Mouse (Mus musculus): ENCODE measurements around the gene Ptgs2.

The Ptgs2 gene

DNA sequence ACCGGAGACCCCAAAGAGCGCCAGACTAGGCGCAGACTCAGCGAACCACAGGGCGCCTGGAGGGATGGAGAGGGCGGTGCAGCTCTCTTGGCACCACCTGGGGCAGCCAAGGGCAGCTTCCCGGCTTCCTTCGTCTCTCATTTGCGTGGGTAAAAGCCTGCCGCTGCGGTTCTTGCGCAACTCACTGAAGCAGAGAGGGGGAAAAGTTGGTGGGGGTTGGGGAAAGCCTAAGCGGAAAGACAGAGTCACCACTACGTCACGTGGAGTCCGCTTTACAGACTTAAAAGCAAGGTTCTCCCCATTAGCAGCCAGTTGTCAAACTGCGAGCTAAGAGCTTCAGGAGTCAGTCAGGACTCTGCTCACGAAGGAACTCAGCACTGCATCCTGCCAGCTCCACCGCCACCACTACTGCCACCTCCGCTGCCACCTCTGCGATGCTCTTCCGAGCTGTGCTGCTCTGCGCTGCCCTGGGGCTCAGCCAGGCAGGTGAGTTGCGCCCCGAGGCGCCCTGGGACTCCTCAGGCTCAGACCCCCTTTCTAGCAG lies at the start of gene Ptgs2:
TSS of gene Ptgs2 (plus strand) at position 242 of the 544 bp plus-strand sequence.
- no peak for DNase-seq (ENCODE audit: low read depth, low spot score)

- no peak for DNase-seq (ENCODE audit: low read depth, low spot score)
These were observed 49.6 kb upstream of the Ptgs2 start for GRCm38 (mm10) chr1:150050256-150050655.

GRCm38 (mm10) chr1:150065684-150066083 lies 34.1 kb upstream of the Ptgs2 start:
- no peak for DNase-seq (ENCODE audit: low read depth, low spot score)

DNA sequence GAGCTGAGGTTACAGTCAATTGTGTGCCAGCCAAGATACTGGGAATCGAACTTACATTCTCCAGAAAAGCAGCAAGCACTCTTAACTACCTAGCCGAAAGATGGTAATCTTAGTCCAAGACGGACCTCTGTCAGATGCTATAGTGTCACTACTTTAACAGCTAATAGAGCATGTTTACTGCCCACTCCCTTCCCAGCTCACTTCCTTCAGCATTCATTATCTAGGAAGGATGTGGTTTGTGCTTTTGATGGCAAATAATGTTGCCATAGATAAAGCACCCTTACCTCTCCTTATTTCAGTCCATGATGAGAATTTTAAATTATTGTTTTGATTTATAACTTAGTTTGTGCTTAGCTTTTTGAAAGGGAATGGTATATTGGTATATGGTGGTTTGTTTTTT lies 27.0 kb upstream of the Ptgs2 start:
- DNase-seq (ENCODE audit: low read depth, low spot score) = no peak

GRCm38 (mm10) chr1:150074609-150075008 lies 25.2 kb upstream of the Ptgs2 start:
- DNase-seq (ENCODE audit: low read depth, low spot score) = no peak

DNA sequence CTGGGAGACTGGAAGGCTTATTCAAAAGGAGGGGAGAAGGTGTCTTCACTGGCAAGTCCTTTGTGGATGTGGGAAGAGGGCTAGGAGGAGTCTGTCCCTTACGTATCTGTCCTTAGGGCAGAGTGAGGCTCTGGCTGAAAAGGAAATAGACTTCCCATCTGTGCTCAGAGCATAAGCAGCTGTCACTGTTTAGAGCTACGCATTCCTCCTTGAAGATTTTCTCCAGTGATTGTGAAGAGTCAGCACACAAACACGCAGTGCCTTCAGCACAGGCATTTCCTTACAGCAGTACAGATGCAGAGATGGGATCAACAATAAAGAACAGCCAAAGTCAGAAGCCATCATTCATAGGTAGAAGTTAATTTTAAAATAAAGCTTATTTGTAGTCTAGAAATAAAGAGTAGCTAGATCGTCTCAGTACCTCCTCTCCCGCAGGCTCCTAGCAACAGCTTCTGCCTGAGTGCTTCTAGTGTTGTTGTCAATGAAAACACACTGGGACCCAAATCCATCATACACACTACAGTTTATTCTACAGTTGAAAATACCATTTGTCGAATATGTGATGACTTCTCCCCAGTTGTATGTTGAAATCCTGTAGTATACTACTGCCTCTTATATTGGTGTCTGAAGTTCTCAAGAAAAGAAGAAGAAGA lies 10.7 kb upstream of the Ptgs2 start:
- no peak for DNase-seq (ENCODE audit: low read depth, low spot score)

GRCm38 (mm10) chr1:150090229-150090628 lies 9.6 kb upstream of the Ptgs2 start:
- no peak for DNase-seq (ENCODE audit: low read depth, low spot score)

GRCm38 (mm10) chr1:150097036-150097435 lies 2.8 kb upstream of the Ptgs2 start:
- no peak for DNase-seq (ENCODE audit: low read depth, low spot score)

GRCm38 (mm10) chr1:150097721-150098120 lies 2.1 kb upstream of the Ptgs2 start:
- no peak for DNase-seq (ENCODE audit: low read depth, low spot score)

- DNase-seq (ENCODE audit: low read depth, low spot score) = no peak
These were observed 457 bp upstream of the Ptgs2 start for GRCm38 (mm10) chr1:150099374-150099773.

DNA sequence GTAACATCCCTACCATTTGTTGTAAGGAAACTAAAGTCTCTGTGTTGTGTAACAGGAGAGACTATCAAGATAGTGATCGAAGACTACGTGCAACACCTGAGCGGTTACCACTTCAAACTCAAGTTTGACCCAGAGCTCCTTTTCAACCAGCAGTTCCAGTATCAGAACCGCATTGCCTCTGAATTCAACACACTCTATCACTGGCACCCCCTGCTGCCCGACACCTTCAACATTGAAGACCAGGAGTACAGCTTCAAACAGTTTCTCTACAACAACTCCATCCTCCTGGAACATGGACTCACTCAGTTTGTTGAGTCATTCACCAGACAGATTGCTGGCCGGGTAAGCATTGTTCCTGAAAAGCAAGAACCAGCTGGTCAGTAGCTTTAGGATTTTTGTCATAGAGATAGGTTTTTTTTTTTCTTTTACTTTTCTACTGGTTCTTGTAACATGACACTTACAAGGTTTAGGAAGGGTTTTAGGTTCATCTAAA lies 4.4 kb downstream of the Ptgs2 start:
- no peak for DNase-seq (ENCODE audit: low read depth, low spot score)

GRCm38 (mm10) chr1:150106736-150107135 lies 6.9 kb downstream of the Ptgs2 start:
- no peak for DNase-seq (ENCODE audit: low read depth, low spot score)

DNA sequence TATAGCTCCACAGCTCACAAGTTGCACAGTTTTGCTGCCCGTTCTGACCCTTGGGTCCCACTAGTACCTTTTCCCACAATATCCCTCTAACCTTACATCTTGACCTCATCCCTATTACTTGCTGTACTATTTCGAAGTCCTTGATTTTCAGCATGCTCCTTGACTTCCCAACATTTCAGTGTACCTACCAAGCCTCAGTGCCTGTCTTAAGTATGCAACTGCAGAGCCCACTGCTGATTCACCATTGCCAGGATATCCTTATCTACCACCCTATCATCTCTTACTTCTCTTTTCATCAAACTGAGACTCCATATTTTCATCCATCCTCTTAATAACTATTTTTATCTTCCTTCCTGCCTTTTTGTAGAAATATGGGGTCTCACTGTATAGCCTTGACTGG lies 9.8 kb downstream of the Ptgs2 start:
- DNase-seq (ENCODE audit: low read depth, low spot score) = no peak

GRCm38 (mm10) chr1:150115352-150115751 lies 15.5 kb downstream of the Ptgs2 start:
- no peak for DNase-seq (ENCODE audit: low read depth, low spot score)

DNA sequence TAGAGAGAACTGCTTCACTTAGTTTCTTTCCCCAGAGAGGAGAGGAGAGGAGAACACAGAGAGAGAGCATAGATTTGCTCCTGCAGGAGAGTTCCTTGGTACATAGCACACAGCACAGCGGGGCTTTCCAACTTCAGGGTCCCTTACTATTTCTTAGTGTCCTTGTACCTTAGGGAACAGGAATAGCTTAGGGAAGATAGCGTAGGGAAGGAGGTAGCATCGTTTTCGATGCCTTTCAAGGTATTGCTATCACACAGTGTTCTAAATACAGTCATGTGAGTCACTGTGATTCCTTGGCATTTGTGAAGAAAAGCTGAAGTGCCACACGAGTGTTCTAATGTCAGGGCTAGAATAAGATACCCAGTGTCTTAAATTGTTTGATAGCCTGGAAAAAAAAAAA lies 18.5 kb downstream of the Ptgs2 start:
- no peak for DNase-seq (ENCODE audit: low read depth, low spot score)

DNA sequence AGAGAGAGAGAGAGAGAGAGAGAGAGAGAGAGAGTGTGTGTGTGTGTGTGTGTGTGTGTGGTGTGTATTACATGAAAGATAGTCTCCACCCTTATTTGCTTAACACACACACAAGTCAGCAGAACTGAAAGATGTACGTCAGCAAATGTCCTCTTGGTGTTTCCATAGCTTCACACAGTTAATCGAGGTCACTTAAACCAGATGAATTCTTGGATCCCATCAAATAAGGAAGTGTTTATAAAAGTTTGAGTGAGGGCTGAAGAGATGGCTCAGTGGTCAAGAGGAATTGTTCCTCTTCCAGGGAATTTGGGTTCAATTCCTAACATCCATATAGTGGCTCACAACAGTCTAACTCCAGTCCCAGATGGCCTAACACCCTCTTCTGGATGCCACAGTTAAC lies 25.7 kb downstream of the Ptgs2 start:
- no peak for DNase-seq (ENCODE audit: low read depth, low spot score)

DNA sequence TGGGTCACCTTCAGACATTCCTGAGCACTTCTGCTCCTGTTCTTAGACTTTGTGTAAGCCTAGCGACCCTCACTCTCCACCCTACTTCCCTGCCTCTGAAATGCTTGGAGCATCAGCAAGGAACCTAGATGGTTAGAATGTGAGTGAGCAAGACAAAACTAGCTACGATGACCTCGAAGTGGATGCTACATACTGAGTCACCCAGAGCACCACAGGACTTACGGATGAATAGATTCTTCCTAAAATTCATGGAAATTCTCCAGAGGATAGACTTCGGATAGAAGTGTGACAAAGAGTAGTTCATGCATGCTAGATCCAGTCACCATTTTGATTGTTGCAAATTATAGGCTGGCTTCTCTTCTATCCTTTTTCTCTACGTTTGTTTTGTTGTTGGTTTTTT lies 30.2 kb downstream of the Ptgs2 start:
- DNase-seq (ENCODE audit: low read depth, low spot score) = no peak

GRCm38 (mm10) chr1:150130586-150131275 lies 30.9 kb downstream of the Ptgs2 start:
- DNase-seq (ENCODE audit: low read depth, low spot score) = no peak

GRCm38 (mm10) chr1:150135350-150135749 lies 35.5 kb downstream of the Ptgs2 start:
- no peak for DNase-seq (ENCODE audit: low read depth, low spot score)

DNA sequence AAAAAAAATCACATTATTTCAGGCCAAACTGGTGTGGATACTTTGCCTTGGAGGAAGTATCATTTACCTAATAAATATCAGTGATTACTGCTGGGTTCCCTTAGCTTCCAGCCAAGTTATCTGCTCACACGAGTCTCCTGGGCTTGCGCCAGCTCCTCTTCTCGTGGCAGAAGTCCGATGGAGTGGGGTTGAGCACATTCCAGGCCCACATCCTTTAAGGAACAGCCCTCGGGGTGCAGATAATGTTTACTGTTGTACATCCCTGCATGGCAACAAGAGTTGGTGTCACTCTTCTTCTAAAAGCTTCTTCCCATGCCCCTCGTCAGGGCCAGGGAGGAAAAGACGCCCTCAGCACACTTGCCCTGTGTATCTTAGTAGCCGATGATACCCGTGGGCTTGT lies 39.9 kb downstream of the Ptgs2 start:
- no peak for DNase-seq (ENCODE audit: low read depth, low spot score)

- DNase-seq (ENCODE audit: low read depth, low spot score) = no peak
These were observed 42.1 kb downstream of the Ptgs2 start for GRCm38 (mm10) chr1:150141939-150142338.

DNA sequence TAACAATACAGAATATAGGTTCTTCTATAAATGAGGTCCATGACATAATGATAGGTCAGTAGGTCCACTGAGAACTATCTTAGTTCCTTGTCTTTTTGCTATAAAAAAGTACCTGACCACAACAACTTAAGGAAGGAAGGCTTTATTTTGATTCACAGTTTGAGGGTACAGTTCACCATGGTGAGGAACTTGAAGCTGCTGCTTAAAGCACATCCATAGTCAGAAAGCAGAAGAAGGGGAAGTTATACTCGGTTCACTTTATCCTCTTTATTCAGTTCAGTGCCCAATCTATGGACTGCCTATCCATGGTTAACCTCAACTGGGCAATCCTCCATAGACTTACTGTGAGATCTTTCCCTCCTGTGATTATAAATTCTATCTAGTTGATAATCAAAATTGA lies 43.7 kb downstream of the Ptgs2 start:
- DNase-seq (ENCODE audit: low read depth, low spot score) = no peak

DNA sequence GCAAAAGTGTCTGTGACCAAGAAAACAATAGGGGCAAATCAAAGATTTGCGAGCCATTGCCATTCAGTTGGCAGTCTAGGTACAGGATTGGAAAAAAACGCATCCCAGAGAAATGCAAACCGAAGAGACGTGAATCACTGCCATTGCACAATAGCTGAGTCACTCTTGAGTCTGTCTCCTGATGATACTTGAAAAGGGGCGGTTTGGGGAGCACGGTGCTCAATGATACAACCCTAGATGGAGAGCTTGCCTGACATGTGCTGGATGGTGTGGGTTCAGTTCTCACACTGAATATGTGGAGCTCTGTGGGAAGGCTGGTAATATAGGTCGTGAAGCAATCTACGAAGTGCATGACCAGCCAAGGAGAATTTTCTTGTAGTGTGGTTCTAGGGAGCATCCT lies 45.2 kb downstream of the Ptgs2 start:
- DNase-seq (ENCODE audit: low read depth, low spot score) = no peak

All from retina, postnatal 7 days (tissue).